Mouse (Mus musculus) thymus, adult 2 months (tissue): ENCODE data around the gene Bid. TPM values are rescaled to one million over a fixed set of nuclear protein-coding genes. Genes with fewer than 3 reads are reported as not detected.

ENCODE experiments used
- DNase-seq: peaks from one replicate; pipeline ENCODE4 v3.0.0; 2021
- H3K27ac ChIP-seq: fragments of 200-500 bp; 2 replicates; pipeline ENCODE4 v1.5.1; 2012; ENCODE audit warnings: low read length, control low read depth; ENCODE audit not compliant: control insufficient read depth, insufficient read depth
- H3K27me3 ChIP-seq: fragments of 200-500 bp; 2 replicates; pipeline ENCODE4 v1.6.1; 2012; ENCODE audit warnings: mild to moderate bottlenecking, low read length, moderate library complexity, mixed read lengths; ENCODE audit not compliant: control insufficient read depth, insufficient read depth
- H3K36me3 ChIP-seq: fragments of 200-500 bp; 2 replicates; pipeline ENCODE4 v1.6.1; 2012; ENCODE audit warnings: mild to moderate bottlenecking, low read length, moderate library complexity; ENCODE audit not compliant: control insufficient read depth, insufficient read depth
- H3K4me1 ChIP-seq: fragments of 200-500 bp; replicated peaks from 2 replicates; pipeline ENCODE4 v1.6.1; 2012; ENCODE audit warnings: low read length; ENCODE audit not compliant: control insufficient read depth, insufficient read depth
- H3K4me3 ChIP-seq: fragments of 200-500 bp; 2 replicates; pipeline ENCODE4 v1.5.1; 2012; ENCODE audit warnings: mild to moderate bottlenecking, low read length, control low read depth, moderate library complexity; ENCODE audit not compliant: control insufficient read depth, insufficient read depth
- CTCF ChIP-seq: fragments of 200-500 bp; IDR thresholded peaks from 2 replicates; pipeline ENCODE4 v1.5.1; 2012; ENCODE audit warnings: mild to moderate bottlenecking, control low read depth, low read length, moderate library complexity, borderline replicate concordance; ENCODE audit not compliant: control insufficient read depth, poor library complexity, insufficient read depth; ENCODE audit errors: extremely low read depth
- POLR2A ChIP-seq: fragments of 200-500 bp; IDR thresholded peaks from 2 replicates; pipeline ENCODE4 v1.6.1; 2012; ENCODE audit warnings: mild to moderate bottlenecking, low read length, control low read depth, moderate library complexity; ENCODE audit not compliant: control insufficient read depth, poor library complexity, insufficient read depth; ENCODE audit errors: extremely low read depth
- WGBS: fragments of 180-500 bp; shearing (Covaris S2); methylation state at CpG from one replicate; pipeline ENCODE4 v1.1.7; 2018; 5-methylcytosine and 5-hydroxymethylcytosine counted together
- polyA plus RNA-seq: library from polyadenylated mRNA; depleted of rRNA; stranded (reverse); fragments of >200 nt; gene quantifications from 2 replicates; pipeline ENCODE4 v1.2.3, GENCODE M21; 2012

The Bid gene
- polyA plus RNA-seq, 1 experiment, result 36.5 TPM

- TF ChIP-seq POLR2A, result no peak
- TF ChIP-seq CTCF, result no peak
- no peak for DNase-seq
- Histone ChIP-seq H3K4me3 (no peak overlapping the region), H3K4me1 (peaks cover 54% of the 10 kb centered on the region), H3K27ac (no peak overlapping the region), H3K36me3 (no peaks in the 10 kb centered on the region), H3K27me3 (no peaks in the 10 kb centered on the region)
- 87% methylated on average over 11 of the region's 11 CpGs for WGBS
Observed at GRCm38 (mm10) chr6:120937999-120938608, 21.5 kb upstream of the Bid start.

GRCm38 (mm10) chr6:120937104-120937617 is 20.5 kb upstream of the Bid start:
- Histone ChIP-seq H3K4me1 (peaks cover 64% of the 10 kb centered on the region), H3K36me3 (no peaks in the 10 kb centered on the region), H3K27me3 (no peaks in the 10 kb centered on the region), H3K27ac (no peak overlapping the region), H3K4me3 (no peak overlapping the region)
- 94% methylated on average over 16 of the region's 16 CpGs for whole genome bisulfite sequencing
- TF ChIP-seq CTCF, result no peak
- no peak for TF ChIP-seq POLR2A
- no peak for DNase-seq

- H3K4me3 ChIP-seq, result peak overlapping the region; percentile 18; the same call in 1 of the 2 replicates
- peak; percentile 85 for DNase-seq
- H3K4me1 ChIP-seq, result peaks cover 77% of the 10 kb centered on the region
- 7% methylated on average over 4 of the region's 4 CpGs for WGBS
- peak overlapping the region; percentile 90 for H3K27ac ChIP-seq
- no peaks in the 10 kb centered on the region for H3K27me3 ChIP-seq
- TF ChIP-seq POLR2A (no peak), CTCF (no peak)
- H3K36me3 ChIP-seq, result no peaks in the 10 kb centered on the region
Observed at GRCm38 (mm10) chr6:120934176-120934575, 17.5 kb upstream of the Bid start.

- H3K27ac ChIP-seq, result peak overlapping the region; percentile 90
- no peak for TF ChIP-seq POLR2A
- no peak for TF ChIP-seq CTCF
- peak overlapping the region; percentile 18; the same call in 1 of the 2 replicates for H3K4me3 ChIP-seq
- WGBS, result 57% methylated on average over 7 of the region's 7 CpGs
- no peaks in the 10 kb centered on the region for H3K27me3 ChIP-seq
- H3K36me3 ChIP-seq, result no peaks in the 10 kb centered on the region
- no peak for DNase-seq
- peaks cover 82% of the 10 kb centered on the region for H3K4me1 ChIP-seq
Observed at GRCm38 (mm10) chr6:120933670-120934069, 17.0 kb upstream of the Bid start.

GRCm38 (mm10) chr6:120932597-120932996 is 15.9 kb upstream of the Bid start:
- Histone ChIP-seq H3K27ac (peak overlapping the region; percentile 90), H3K36me3 (no peaks in the 10 kb centered on the region), H3K27me3 (no peaks in the 10 kb centered on the region), H3K4me3 (peak overlapping the region; percentile 34), H3K4me1 (peaks cover 79% of the 10 kb centered on the region)
- TF ChIP-seq POLR2A, result 0 out of 2 replicates have a peak, but pooled peaks have one; percentile 52
- no peak; the same call in 1 of the 2 replicates for TF ChIP-seq CTCF
- 62% methylated on average over 12 of the region's 12 CpGs for WGBS
- peak; percentile 77 for DNase-seq

GRCm38 (mm10) chr6:120930450-120931306 is 14.0 kb upstream of the Bid start:
- no peak for TF ChIP-seq CTCF
- TF ChIP-seq POLR2A, result peak; percentile 43; the same call in 1 of the 2 replicates
- Histone ChIP-seq H3K4me3 (peak overlapping the region; percentile 17; the same call in 1 of the 2 replicates), H3K4me1 (peaks cover 78% of the 10 kb centered on the region), H3K36me3 (no peaks in the 10 kb centered on the region), H3K27me3 (no peaks in the 10 kb centered on the region), H3K27ac (peak overlapping the region; percentile 96)
- DNase-seq, result peak; percentile 76
- 26% methylated on average over 6 of the region's 6 CpGs for WGBS

GRCm38 (mm10) chr6:120929421-120929820 is 12.8 kb upstream of the Bid start:
- Histone ChIP-seq H3K27ac (peak overlapping the region; percentile 96), H3K27me3 (no peaks in the 10 kb centered on the region), H3K36me3 (no peaks in the 10 kb centered on the region), H3K4me1 (peaks cover 66% of the 10 kb centered on the region), H3K4me3 (no peak overlapping the region)
- no peak for DNase-seq
- TF ChIP-seq CTCF (no peak), POLR2A (no peak)
- 15% methylated on average over 1 of the region's 1 CpGs for WGBS
